Mouse (Mus musculus) CD4-positive, CD25-positive, alpha-beta regulatory T cell, adult 2 months (primary cell): Measurements from ENCODE around the gene Irf8.

ENCODE experiments used
- DNase-seq: peaks from one replicate; pipeline ENCODE4 v3.0.0-alpha.2; 2012; ENCODE audit warnings: low read depth, low spot score

Gene Irf8

GRCm38 (mm10) chr8:120723025-120723424 lies 13.1 kb upstream of the Irf8 start:
- peak; percentile 52 for DNase-seq

GRCm38 (mm10) chr8:120724096-120724495 lies 12.1 kb upstream of the Irf8 start:
- peak; percentile 59 for DNase-seq

GRCm38 (mm10) chr8:120724816-120725575 lies 11.2 kb upstream of the Irf8 start:
- DNase-seq, result peak; percentile 52

GRCm38 (mm10) chr8:120725576-120725950 lies 10.6 kb upstream of the Irf8 start:
- DNase-seq, result peak; percentile 27

GRCm38 (mm10) chr8:120726051-120726450 lies 10.1 kb upstream of the Irf8 start:
- no peak for DNase-seq

- DNase-seq, result peak; percentile 57
These were observed 7.5 kb upstream of the Irf8 start for GRCm38 (mm10) chr8:120728488-120729160.

- no peak for DNase-seq
These were observed 4.6 kb upstream of the Irf8 start for GRCm38 (mm10) chr8:120731582-120731981.

GRCm38 (mm10) chr8:120732068-120732467 lies 4.1 kb upstream of the Irf8 start:
- DNase-seq, result no peak

- DNase-seq, result no peak
These were observed 328 bp downstream of the Irf8 start for GRCm38 (mm10) chr8:120736486-120736885.

GRCm38 (mm10) chr8:120737166-120737565 lies 1.0 kb downstream of the Irf8 start:
- no peak for DNase-seq

- no peak for DNase-seq
These were observed 2.6 kb downstream of the Irf8 start for GRCm38 (mm10) chr8:120738771-120739170.

- DNase-seq, result no peak
These were observed 3.4 kb downstream of the Irf8 start for GRCm38 (mm10) chr8:120739526-120739925.

- no peak for DNase-seq
These were observed 4.4 kb downstream of the Irf8 start for GRCm38 (mm10) chr8:120740579-120740978.

- no peak for DNase-seq
These were observed 4.8 kb downstream of the Irf8 start for GRCm38 (mm10) chr8:120741001-120741400.

- DNase-seq, result no peak
These were observed 5.8 kb downstream of the Irf8 start for GRCm38 (mm10) chr8:120741815-120742530.

GRCm38 (mm10) chr8:120743149-120743897 lies 7.2 kb downstream of the Irf8 start:
- no peak for DNase-seq

- DNase-seq, result no peak
These were observed 7.7 kb downstream of the Irf8 start for GRCm38 (mm10) chr8:120743898-120744290.

- DNase-seq, result no peak
These were observed 8.3 kb downstream of the Irf8 start for GRCm38 (mm10) chr8:120744448-120744847.

- no peak for DNase-seq
These were observed 9.1 kb downstream of the Irf8 start for GRCm38 (mm10) chr8:120745226-120745625.

- DNase-seq, result no peak
These were observed 10.0 kb downstream of the Irf8 start for GRCm38 (mm10) chr8:120746007-120746701.

- DNase-seq, result no peak
These were observed 11.1 kb downstream of the Irf8 start for GRCm38 (mm10) chr8:120747286-120747685.
